Mouse (Mus musculus): Measurements from ENCODE around the gene Lipe.

DNA sequence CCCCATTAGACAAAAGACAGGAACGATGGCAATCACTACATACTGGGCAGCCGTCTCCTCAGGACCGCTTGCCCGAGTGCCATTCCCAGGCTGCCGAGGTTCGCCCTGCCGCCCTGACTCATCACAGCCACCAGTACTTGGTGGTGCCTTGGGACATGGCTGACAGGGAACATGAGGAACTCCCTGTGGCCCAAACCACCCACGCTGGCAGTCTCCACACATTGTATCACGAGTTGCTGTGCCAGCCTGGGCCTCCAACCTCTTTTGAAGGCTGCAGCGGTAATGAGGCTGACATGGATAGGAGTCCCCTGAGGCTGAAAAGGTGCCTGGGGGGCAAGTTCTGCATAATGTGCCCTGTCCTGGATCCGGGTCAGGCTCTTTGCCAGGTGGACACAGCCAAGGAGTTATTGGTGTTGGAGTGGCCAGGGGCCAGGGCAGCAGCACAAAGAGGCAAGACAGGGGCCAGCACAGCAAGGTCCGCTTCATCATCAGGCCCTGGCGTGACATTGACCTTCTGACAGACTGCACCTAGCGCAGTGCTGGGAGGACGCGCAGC, 23.9 kb upstream of the Lipe start:
- TF ChIP-seq CTCF (IDR thresholded peaks at IDR 0.05): no peak
- no peak for TF ChIP-seq EP300 (IDR thresholded peaks at IDR 0.05)

Measured in lung, postnatal 0 days (tissue).